Mouse (Mus musculus) Patski (cell line): ENCODE results near the gene Hist1h4m. TPM values are rescaled to one million over a fixed set of nuclear protein-coding genes. Genes with fewer than 3 reads are reported as not detected.

Experiments
- ATAC-seq: fragments of 100-300 bp; one replicate; pipeline ENCODE4 v1.8.0; 2021
- CTCF ChIA-PET: fragments of 350-600 bp; sonication (Branson Sonifier 250); formaldehyde crosslinking; loops from one replicate; lab custom pipeline; 2022; ENCODE audit warnings: inconsistent platforms; lab: Charles Lee
- POLR2A ChIA-PET: fragments of 350-600 bp; sonication (Branson Sonifier 250); formaldehyde crosslinking; loops from one replicate; lab custom pipeline; 2022; ENCODE audit warnings: antibody characterized with exemption, inconsistent platforms; lab: Charles Lee
- DNase-seq: peaks from one replicate; pipeline ENCODE4 v3.0.0-alpha.2; 2011; ENCODE audit warnings: low read depth, low spot score
- H3K27me3 ChIP-seq: fragments of 371-371 bp; one replicate; pipeline ENCODE4 v1.5.1; 2021
- CTCF ChIP-seq: fragments of 100-300 bp; IDR thresholded peaks from one replicate; pipeline ENCODE4 v1.5.1; 2021
- in situ Hi-C: fragments of 300-500 bp; cut with MboI; formaldehyde crosslinking; loops from 3 replicates; pipeline ENCODE4 v1.11.1; 2018; ENCODE audit warnings: low pct_unique_long_range_greater_than_20kb, mixed read lengths
- polyA plus RNA-seq: library from polyadenylated mRNA; unstranded; gene quantifications from one replicate; pipeline ENCODE4 v1.2.3, GENCODE M21; 2021

The Hist1h4m gene
- polyA plus RNA-seq, 1 experiment from 2014 or later: 1.0 TPM

- POLR2A ChIA-PET: no interaction called here
- no peak for DNase-seq
- H3K27me3 ChIP-seq: no peaks in the 10 kb centered on the region
- in situ Hi-C loops: loop anchor here (25.0 kb wide), 1 partner anchor 1557 kb away; the partner anchor contains the start of gene Abt1
- peak; percentile 68 for ATAC-seq
- CTCF ChIA-PET: no interaction called here
- TF ChIP-seq CTCF: no peak
These were observed 43.6 kb downstream of the Hist1h4m start for GRCm38 (mm10) chr13:21855146-21855545.

DNA sequence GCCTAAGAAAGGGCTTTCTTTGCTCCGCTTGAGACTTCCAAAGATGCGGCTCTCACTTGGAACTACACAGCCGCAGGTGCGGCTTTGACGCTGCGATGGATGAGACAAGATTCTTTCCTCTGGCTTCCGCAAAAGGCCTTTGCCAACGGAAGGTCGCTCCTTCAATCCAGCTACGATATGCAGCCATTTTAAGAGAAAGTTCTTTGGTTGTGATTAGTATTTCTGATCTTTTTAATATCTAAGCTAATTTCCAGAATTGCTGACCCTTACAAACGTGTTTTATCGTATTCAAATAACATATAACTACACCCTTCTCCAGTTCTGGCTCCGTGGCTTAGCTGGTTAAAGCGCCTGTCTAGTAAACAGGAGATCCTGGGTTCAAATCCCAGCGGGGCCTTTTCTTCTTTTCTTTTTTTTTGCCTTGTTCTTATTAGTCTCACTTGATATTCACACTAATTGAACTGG lies 44.2 kb downstream of the Hist1h4m start:
- POLR2A ChIA-PET: interaction anchor here (0.5 kb wide), 1 partner anchor 1423 kb away, joined by 8 read pairs; no protein-coding TSS in a partner anchor

GRCm38 (mm10) chr13:21861608-21862007 lies 50.1 kb downstream of the Hist1h4m start:
- no peak for DNase-seq

More for the DNA sequence above, 44.2 kb downstream of the Hist1h4m start:
- ATAC-seq (no peak), DNase-seq (no peak)
- in situ Hi-C loops: loop anchor here (25.0 kb wide), 1 partner anchor 1557 kb away; the partner anchor contains the start of gene Abt1
- H3K27me3 ChIP-seq: no peaks in the 10 kb centered on the region
- CTCF ChIA-PET: no interaction called here
- TF ChIP-seq CTCF: no peak

More at GRCm38 (mm10) chr13:21861608-21862007, 50.1 kb downstream of the Hist1h4m start:
- ATAC-seq: no peak
- CTCF ChIA-PET: interaction anchor here (0.6 to 1.4 kb wide), 2 partner anchors 8 to 166 kb away, joined by 3 read pairs; no protein-coding TSS in a partner anchor
- no peak for TF ChIP-seq CTCF
- H3K27me3 ChIP-seq: peaks cover 15% of the 10 kb centered on the region
- in situ Hi-C loops: loop anchor here (25.0 kb wide), 1 partner anchor 1551 kb away; the partner anchor contains the start of gene Abt1
- POLR2A ChIA-PET: no interaction called here

Other genes starting within 250 kb of the Hist1h4m start
- not detected for gene Olfr1364, start 230.0 kb upstream of the Hist1h4m start, polyA plus RNA-seq
- not detected for gene Olfr1362, start 197.7 kb upstream of the Hist1h4m start, polyA plus RNA-seq
- gene Olfr11, start 169.2 kb upstream of the Hist1h4m start, polyA plus RNA-seq: not detected
- gene Olfr1361, start 148.4 kb upstream of the Hist1h4m start, polyA plus RNA-seq: not detected
- gene Olfr1360, start 134.3 kb upstream of the Hist1h4m start, polyA plus RNA-seq: not detected
- not detected for gene Olfr1359, start 113.6 kb upstream of the Hist1h4m start, polyA plus RNA-seq
- gene Hist1h2bl, start 95.6 kb upstream of the Hist1h4m start, polyA plus RNA-seq: 1.1 TPM
- gene Hist1h2ai, start 95.3 kb upstream of the Hist1h4m start, polyA plus RNA-seq: not detected
- 4.9 TPM for gene Hist1h3h, start 94.1 kb upstream of the Hist1h4m start, polyA plus RNA-seq
- gene Hist1h2bm, start 89.7 kb upstream of the Hist1h4m start, polyA plus RNA-seq: not detected
- gene Hist1h4j, start 76.7 kb upstream of the Hist1h4m start, polyA plus RNA-seq: 1.2 TPM
- gene Hist1h4k, start 61.2 kb upstream of the Hist1h4m start, polyA plus RNA-seq: 6.5 TPM
- gene Hist1h2ak, start 57.9 kb upstream of the Hist1h4m start, polyA plus RNA-seq: not detected
- gene Hist1h2bn, start 57.6 kb upstream of the Hist1h4m start, polyA plus RNA-seq: 4.9 TPM
- gene Hist1h1b, start 31.1 kb upstream of the Hist1h4m start, polyA plus RNA-seq: 1.4 TPM
- gene Hist1h3i, start 28.4 kb upstream of the Hist1h4m start, polyA plus RNA-seq: 1.6 TPM
- 4.5 TPM for gene Hist1h2an, start 24.5 kb upstream of the Hist1h4m start, polyA plus RNA-seq
- 0.45 TPM for gene Hist1h2bp, start 24.3 kb upstream of the Hist1h4m start, polyA plus RNA-seq
- 35.6 TPM for gene Hist1h2bq, start 1.5 kb upstream of the Hist1h4m start, polyA plus RNA-seq
- gene Hist1h2ao, start 1.3 kb upstream of the Hist1h4m start, polyA plus RNA-seq: not detected
- gene Hist1h4n, start 20.4 kb downstream of the Hist1h4m start, polyA plus RNA-seq: not detected
- 0.60 TPM for gene Hist1h2ap, start 21.8 kb downstream of the Hist1h4m start, polyA plus RNA-seq
- gene Hist1h2br, start 22.0 kb downstream of the Hist1h4m start, polyA plus RNA-seq: 36.6 TPM
- 7.7 TPM for gene Zfp184, start 133.3 kb downstream of the Hist1h4m start, polyA plus RNA-seq
- not detected for gene Pom121l2, start 169.4 kb downstream of the Hist1h4m start, polyA plus RNA-seq
- gene Prss16, start 198.0 kb downstream of the Hist1h4m start, polyA plus RNA-seq: 6.3 TPM
- 1.6 TPM for gene Hist1h2ah, start 223.8 kb downstream of the Hist1h4m start, polyA plus RNA-seq
- gene Hist1h2bk, start 224.1 kb downstream of the Hist1h4m start, polyA plus RNA-seq: 15.2 TPM
- gene Hist1h4i, start 229.6 kb downstream of the Hist1h4m start, polyA plus RNA-seq: 10.2 TPM
- not detected for gene Hist1h2ag, start 231.2 kb downstream of the Hist1h4m start, polyA plus RNA-seq
- not detected for gene Hist1h2bj, start 231.5 kb downstream of the Hist1h4m start, polyA plus RNA-seq